Mouse (Mus musculus): Measurements from ENCODE around the gene Trim9.

- TF ChIP-seq CTCF (IDR thresholded peaks at IDR 0.05; ENCODE audit: control insufficient read depth, insufficient read depth, insufficient read length) (no peak), MAX (IDR thresholded peaks at IDR 0.05) (no peak), CEBPB (IDR thresholded peaks at IDR 0.05; ENCODE audit: low read depth) (no peak), USF1 (IDR thresholded peaks at IDR 0.05; ENCODE audit: low read depth) (peak; percentile 91), MYOD1 (IDR thresholded peaks at IDR 0.05; ENCODE audit: control insufficient read depth, insufficient read length, low read depth) (no peak)
These were observed 143.0 kb downstream of the Trim9 start for GRCm38 (mm10) chr12:70204433-70204832.
